Mouse (Mus musculus) kidney, postnatal 0 days (tissue): ENCODE measurements around the gene Bdnf. TPM values are rescaled to one million over a fixed set of nuclear protein-coding genes. Genes with fewer than 3 reads are reported as not detected.

Experiments used
- ATAC-seq: fragments of 200-750 bp; cut with Nextera tagmentation; replicated peaks from 2 replicates; pipeline ENCODE4 v1.8.0; 2017; ENCODE audit warnings: low read depth, moderate number of reproducible peaks, moderate TSS enrichment, moderate library complexity; ENCODE audit not compliant: low FRiP score
- DNase-seq: peaks from one replicate; pipeline ENCODE4 v3.0.0-alpha.2; 2016; ENCODE audit warnings: low spot score
- H3K27ac ChIP-seq: fragments of 300-500 bp; sonication (generic); 2 replicates; pipeline ENCODE4 v1.5.1; 2014; ENCODE audit warnings: mild to moderate bottlenecking
- H3K27me3 ChIP-seq: fragments of 300-500 bp; sonication (generic); 2 replicates; pipeline ENCODE4 v1.6.1; 2014; ENCODE audit warnings: low read length, mixed read lengths; ENCODE audit not compliant: insufficient read depth
- H3K36me3 ChIP-seq: fragments of 300-500 bp; sonication (generic); 2 replicates; pipeline ENCODE4 v1.6.1; 2014; ENCODE audit warnings: low read length, mixed read lengths; ENCODE audit not compliant: insufficient read depth
- H3K4me1 ChIP-seq: fragments of 300-500 bp; sonication (generic); replicated peaks from 2 replicates; pipeline ENCODE4 v1.6.1; 2014; ENCODE audit warnings: antibody characterized with exemption, low read length, mixed read lengths; ENCODE audit not compliant: insufficient read depth
- H3K4me2 ChIP-seq: fragments of 300-500 bp; sonication (generic); 2 replicates; pipeline ENCODE4 v1.6.1; 2014; ENCODE audit warnings: mild to moderate bottlenecking, low read length, moderate library complexity, mixed read lengths
- H3K4me3 ChIP-seq: fragments of 300-500 bp; sonication (generic); replicated peaks from 2 replicates; pipeline ENCODE4 v1.5.1; 2014; ENCODE audit warnings: low read depth, low read length
- H3K9ac ChIP-seq: fragments of 300-500 bp; sonication (generic); 2 replicates; pipeline ENCODE4 v1.6.1; 2014; ENCODE audit warnings: low read depth, low read length
- H3K9me3 ChIP-seq: fragments of 300-500 bp; sonication (generic); replicated peaks from 2 replicates; pipeline ENCODE4 v1.6.1; 2016; ENCODE audit warnings: low read length, inconsistent platforms, mixed read lengths
- CTCF ChIP-seq: IDR thresholded peaks from 2 replicates; pipeline ENCODE4 v1.5.1; 2016; ENCODE audit warnings: antibody characterized with exemption, low read depth, mild to moderate bottlenecking, moderate library complexity
- WGBS: fragments of 180-500 bp; shearing (Covaris S2); extraction: QIAGEN DNeasy Blood & Tissue Kit; methylation state at CpG from one replicate; pipeline ENCODE4 v1.1.7; 2014; 5-methylcytosine and 5-hydroxymethylcytosine counted together
- polyA plus RNA-seq: library from polyadenylated mRNA; unstranded; fragments of >200 nt; fragmentation: Nextera tagmentation; extraction: Ambion mirVana; gene quantifications from 2 replicates; pipeline ENCODE4 v1.2.1, GENCODE M21; 2015

The Bdnf gene
- polyA plus RNA-seq, 1 experiment from 2014 or later: 0.95 TPM

GRCm38 (mm10) chr2:109700291-109700690 is 25.8 kb downstream of the Bdnf start:
- ATAC-seq: no peak
- H3K27me3 ChIP-seq: 0 out of 2 replicates have a peak, but pooled peaks cover 10% of the 10 kb centered on the region
- H3K4me3 ChIP-seq: no peak overlapping the region
- no peaks in the 10 kb centered on the region for H3K4me1 ChIP-seq
- WGBS: 55% methylated on average over 5 of the region's 5 CpGs
- H3K9me3 ChIP-seq: no peaks in the 10 kb centered on the region
- no peak for TF ChIP-seq CTCF
- DNase-seq: no peak
- no peak overlapping the region for H3K9ac ChIP-seq
- no peak overlapping the region for H3K4me2 ChIP-seq
- no peak overlapping the region for H3K27ac ChIP-seq
- H3K36me3 ChIP-seq: no peaks in the 10 kb centered on the region

GRCm38 (mm10) chr2:109703588-109703987 is 29.1 kb downstream of the Bdnf start:
- no peak overlapping the region for H3K27ac ChIP-seq
- H3K9me3 ChIP-seq: no peaks in the 10 kb centered on the region
- H3K9ac ChIP-seq: no peak overlapping the region
- no peak overlapping the region for H3K4me2 ChIP-seq
- TF ChIP-seq CTCF: no peak
- H3K36me3 ChIP-seq: no peaks in the 10 kb centered on the region
- no peak overlapping the region for H3K4me3 ChIP-seq
- H3K27me3 ChIP-seq: no peaks in the 10 kb centered on the region
- 81% methylated on average over 4 of the region's 4 CpGs for WGBS
- ATAC-seq: no peak
- no peaks in the 10 kb centered on the region for H3K4me1 ChIP-seq
- no peak for DNase-seq

GRCm38 (mm10) chr2:109704053-109704452 is 29.6 kb downstream of the Bdnf start:
- TF ChIP-seq CTCF: no peak
- no peak overlapping the region for H3K9ac ChIP-seq
- DNase-seq (no peak), ATAC-seq (no peak)
- no peaks in the 10 kb centered on the region for H3K36me3 ChIP-seq
- H3K27me3 ChIP-seq: no peaks in the 10 kb centered on the region
- 76% methylated on average over 5 of the region's 5 CpGs for WGBS
- H3K4me1 ChIP-seq: no peaks in the 10 kb centered on the region
- no peak overlapping the region for H3K27ac ChIP-seq
- H3K4me3 ChIP-seq: no peak overlapping the region
- no peak overlapping the region for H3K4me2 ChIP-seq
- H3K9me3 ChIP-seq: no peaks in the 10 kb centered on the region

GRCm38 (mm10) chr2:109706524-109706923 is 32.0 kb downstream of the Bdnf start:
- ATAC-seq (no peak), DNase-seq (peak; percentile 21)
- H3K27ac ChIP-seq: no peak overlapping the region
- H3K9me3 ChIP-seq: no peaks in the 10 kb centered on the region
- no peaks in the 10 kb centered on the region for H3K4me1 ChIP-seq
- no peak overlapping the region for H3K4me2 ChIP-seq
- no peaks in the 10 kb centered on the region for H3K27me3 ChIP-seq
- no peak overlapping the region for H3K4me3 ChIP-seq
- no peak for TF ChIP-seq CTCF
- no peak overlapping the region for H3K9ac ChIP-seq
- 47% methylated on average over 8 of the region's 8 CpGs for WGBS
- no peaks in the 10 kb centered on the region for H3K36me3 ChIP-seq

- ATAC-seq (no peak), DNase-seq (no peak)
- 75% methylated on average over 7 of the region's 7 CpGs for WGBS
- H3K4me3 ChIP-seq: no peak overlapping the region
- no peak overlapping the region for H3K4me2 ChIP-seq
- no peaks in the 10 kb centered on the region for H3K9me3 ChIP-seq
- no peaks in the 10 kb centered on the region for H3K27me3 ChIP-seq
- H3K9ac ChIP-seq: no peak overlapping the region
- no peak overlapping the region for H3K27ac ChIP-seq
- H3K36me3 ChIP-seq: no peaks in the 10 kb centered on the region
- TF ChIP-seq CTCF: no peak
- no peaks in the 10 kb centered on the region for H3K4me1 ChIP-seq
Observed at GRCm38 (mm10) chr2:109709346-109709745, 34.8 kb downstream of the Bdnf start.

- no peaks in the 10 kb centered on the region for H3K27me3 ChIP-seq
- no peak overlapping the region for H3K4me3 ChIP-seq
- no peaks in the 10 kb centered on the region for H3K9me3 ChIP-seq
- no peak for DNase-seq
- no peaks in the 10 kb centered on the region for H3K4me1 ChIP-seq
- H3K36me3 ChIP-seq: no peaks in the 10 kb centered on the region
- ATAC-seq: no peak
- no peak for TF ChIP-seq CTCF
- no peak overlapping the region for H3K4me2 ChIP-seq
- H3K27ac ChIP-seq: no peak overlapping the region
- H3K9ac ChIP-seq: no peak overlapping the region
- 90% methylated on average over 1 of the region's 1 CpGs for WGBS
Observed at GRCm38 (mm10) chr2:109711049-109711448, 36.5 kb downstream of the Bdnf start.

GRCm38 (mm10) chr2:109725261-109725660 is 50.8 kb downstream of the Bdnf start:
- no peaks in the 10 kb centered on the region for H3K27me3 ChIP-seq
- no peak overlapping the region for H3K9ac ChIP-seq
- H3K4me3 ChIP-seq: no peak overlapping the region
- TF ChIP-seq CTCF: no peak
- no peaks in the 10 kb centered on the region for H3K9me3 ChIP-seq
- H3K4me2 ChIP-seq: no peak overlapping the region
- no peak for ATAC-seq
- H3K36me3 ChIP-seq: no peaks in the 10 kb centered on the region
- DNase-seq: no peak
- no peak overlapping the region for H3K27ac ChIP-seq
- WGBS: 80% methylated on average over 3 of the region's 3 CpGs
- no peaks in the 10 kb centered on the region for H3K4me1 ChIP-seq
